Mouse (Mus musculus) retina, postnatal 7 days (tissue): ENCODE data around the gene Znrf2.
"Not testable (repeated sequence)": the region's sequence is repeated elsewhere in the genome, so short reads cannot be mapped to it uniquely, and the experiment has no call there.

Experiments
- DNase-seq: peaks from one replicate; pipeline ENCODE4 v3.0.0-alpha.2; 2012; ENCODE audit warnings: low read depth, low spot score

Gene Znrf2

GRCm38 (mm10) chr6:54849179-54850156, 32.8 kb downstream of the Znrf2 start:
- no peak for DNase-seq

DNA sequence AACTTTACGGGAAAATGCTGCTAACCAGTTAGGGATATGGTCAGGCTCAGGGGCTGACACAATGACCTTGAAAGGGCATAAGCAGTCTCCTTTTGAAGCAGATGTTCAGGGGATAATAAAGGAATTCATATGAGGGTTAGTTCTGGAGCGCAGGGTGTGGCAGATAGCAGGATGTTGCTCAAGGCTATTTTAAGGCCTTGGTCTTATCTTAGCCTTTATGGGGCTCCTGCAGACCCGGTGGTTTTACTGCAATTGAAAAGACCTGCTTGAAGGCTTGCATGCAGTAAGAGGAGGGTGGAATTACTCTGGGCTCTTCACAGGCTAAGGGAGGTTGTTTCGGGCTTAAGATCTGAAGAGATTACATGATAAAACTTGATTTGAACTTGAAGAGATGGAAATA, 35.1 kb downstream of the Znrf2 start:
- no peak for DNase-seq

- no peak for DNase-seq
These were observed 36.0 kb downstream of the Znrf2 start for GRCm38 (mm10) chr6:54852669-54853068.

DNA sequence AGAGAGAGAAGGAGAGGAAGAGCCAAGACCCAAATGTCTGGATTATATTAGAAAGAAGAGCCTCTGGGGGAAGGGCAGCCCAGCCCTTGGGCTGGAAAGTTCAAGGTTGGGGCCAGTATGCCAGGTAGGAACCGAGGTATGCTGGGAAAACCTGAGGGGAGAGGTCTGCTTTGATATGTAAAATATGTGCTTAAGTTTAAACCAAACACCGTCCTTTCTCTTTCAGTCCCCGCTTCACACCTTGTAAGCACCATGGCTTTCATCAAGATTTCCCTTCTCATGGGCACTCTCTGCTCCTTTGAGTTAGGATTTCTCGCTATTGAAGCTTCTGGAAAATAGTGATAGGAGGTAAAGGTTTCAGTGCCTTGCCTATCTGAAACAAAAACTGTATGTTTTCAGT, 38.1 kb downstream of the Znrf2 start:
- no peak for DNase-seq

DNA sequence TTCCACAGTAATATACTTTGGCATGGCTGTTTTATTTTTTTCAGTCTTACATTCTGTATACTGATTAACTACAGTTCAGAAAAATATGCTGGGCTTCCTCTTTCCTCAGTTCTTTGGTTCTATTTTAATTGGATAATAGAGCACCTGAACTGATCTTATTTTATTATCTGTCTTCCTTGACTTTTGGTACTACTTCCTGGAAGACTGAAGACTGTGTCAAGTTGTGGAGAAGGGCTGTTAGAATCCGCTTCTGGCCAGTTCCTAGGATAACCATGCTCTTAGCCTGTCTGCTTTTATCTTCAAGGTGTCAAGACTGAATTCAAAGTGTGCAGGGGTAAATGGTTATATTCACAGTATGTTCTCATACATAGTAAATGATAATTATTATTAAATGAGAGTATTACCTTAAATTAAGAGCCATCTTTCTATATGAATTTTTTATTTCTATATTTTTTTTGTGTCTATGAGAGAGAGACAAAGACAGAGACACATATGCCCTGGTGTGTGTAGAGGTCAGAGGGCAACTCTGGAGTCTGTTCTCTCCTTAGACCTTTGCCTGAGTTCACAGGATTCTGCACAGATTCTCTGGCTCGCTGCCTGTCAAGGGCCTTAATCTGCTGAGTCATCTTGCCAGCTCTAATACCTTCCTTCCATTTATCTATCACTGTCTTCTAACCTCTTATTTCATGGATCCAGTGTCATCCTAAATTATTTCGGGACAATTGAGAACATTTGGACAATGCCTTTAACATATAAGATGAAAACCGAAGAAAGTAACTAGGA, 39.3 kb downstream of the Znrf2 start:
- no peak for DNase-seq

DNA sequence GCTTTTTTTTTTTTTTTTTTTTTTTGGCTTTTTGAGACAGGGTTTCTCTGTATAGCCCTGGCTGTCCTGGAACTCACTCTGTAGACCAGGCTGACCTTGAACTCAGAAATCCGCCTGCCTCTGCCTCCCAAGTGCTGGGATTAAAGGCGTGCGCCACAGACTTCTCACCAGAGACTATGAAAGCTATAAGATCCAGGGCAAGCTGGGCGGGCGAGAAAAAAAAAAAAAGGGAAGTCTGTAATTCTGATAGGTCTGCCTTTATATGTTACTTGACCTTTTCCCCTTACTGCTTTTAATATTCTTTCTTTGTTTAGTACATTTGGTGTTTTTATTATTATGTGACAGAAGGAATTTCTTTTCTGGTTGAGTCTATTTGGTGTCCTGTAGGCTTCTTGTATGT, 42.4 kb downstream of the Znrf2 start:
- DNase-seq = not testable (repeated sequence)

- no peak for DNase-seq
These were observed 43.5 kb downstream of the Znrf2 start for GRCm38 (mm10) chr6:54860180-54860579.

GRCm38 (mm10) chr6:54866731-54867410, 50.2 kb downstream of the Znrf2 start:
- DNase-seq = no peak

DNA sequence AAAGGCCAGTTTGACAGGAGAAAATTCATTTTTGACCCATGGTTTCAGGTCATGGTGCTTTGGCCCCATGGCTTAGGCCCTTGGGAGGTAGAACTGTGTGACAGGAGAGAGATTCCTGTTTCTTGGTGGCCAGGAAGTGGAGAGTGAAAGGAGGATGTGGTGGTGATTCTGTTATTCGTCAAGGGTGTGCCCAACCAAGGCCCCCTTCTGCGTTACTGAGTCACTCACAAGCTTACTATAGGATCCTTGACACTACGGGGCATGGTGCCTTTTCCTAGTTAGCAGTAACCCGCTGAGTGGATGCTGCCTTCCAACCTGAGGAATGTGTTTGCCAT, 50.7 kb downstream of the Znrf2 start:
- no peak for DNase-seq

DNA sequence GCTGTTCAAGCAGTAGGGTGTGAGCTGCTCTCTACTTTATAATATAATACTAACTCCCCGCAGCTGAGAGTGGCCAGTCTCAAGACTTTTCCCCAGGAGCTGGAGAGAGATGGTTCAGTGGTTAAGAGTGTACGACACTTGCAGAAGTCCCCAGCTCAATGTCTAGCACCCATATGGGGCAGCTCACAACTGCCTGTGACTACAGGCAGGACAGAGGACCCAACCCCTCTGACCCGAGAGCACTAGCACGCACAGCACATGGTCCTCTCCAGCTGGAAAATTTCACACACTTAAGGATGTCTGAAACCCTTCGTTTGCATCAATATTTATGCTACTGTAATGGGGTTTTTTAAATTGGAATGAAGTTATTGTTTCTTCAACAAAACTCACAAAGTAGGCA, 56.3 kb downstream of the Znrf2 start:
- DNase-seq = no peak

DNA sequence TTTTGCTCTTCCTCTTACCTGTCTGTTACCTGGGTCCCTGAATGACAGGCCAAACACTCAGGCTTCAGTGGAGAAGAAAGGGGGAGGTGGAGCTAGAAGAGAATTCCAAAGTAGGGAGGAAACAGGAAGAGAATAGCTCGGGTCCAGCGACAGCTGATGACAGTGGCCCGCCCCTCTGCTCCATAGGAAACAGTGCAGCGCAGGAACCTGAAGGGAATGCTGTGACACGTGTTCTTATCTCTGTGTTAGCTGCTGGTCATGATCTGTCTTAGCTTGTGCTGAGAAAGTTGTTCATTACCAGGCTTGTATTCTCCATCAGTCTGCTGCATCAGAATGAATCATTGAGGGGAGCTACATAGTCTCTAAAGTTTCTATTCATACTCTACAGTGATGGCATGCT, 60.1 kb downstream of the Znrf2 start:
- DNase-seq = no peak

- no peak for DNase-seq
These were observed 60.9 kb downstream of the Znrf2 start for GRCm38 (mm10) chr6:54877651-54878050.

GRCm38 (mm10) chr6:54878546-54878945, 61.8 kb downstream of the Znrf2 start:
- no peak for DNase-seq

DNA sequence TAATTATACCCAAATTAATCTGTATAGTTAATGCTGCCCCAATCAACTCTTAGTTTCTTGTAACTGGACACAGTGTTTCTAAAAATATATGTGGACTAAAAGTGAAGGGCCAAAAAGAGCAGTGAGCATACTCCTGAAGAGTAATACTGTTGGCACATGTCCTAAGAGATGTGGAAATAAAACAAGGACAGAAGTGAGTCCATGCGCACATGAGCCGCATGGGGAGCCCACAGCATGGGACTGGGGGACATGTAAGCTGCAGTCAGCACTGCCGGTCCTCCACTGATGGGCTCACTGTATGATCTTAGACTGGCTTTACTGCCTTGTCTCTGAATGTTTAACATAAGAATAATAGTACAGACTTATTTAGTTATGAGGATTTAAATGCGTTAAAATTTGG, 63.4 kb downstream of the Znrf2 start:
- no peak for DNase-seq

DNA sequence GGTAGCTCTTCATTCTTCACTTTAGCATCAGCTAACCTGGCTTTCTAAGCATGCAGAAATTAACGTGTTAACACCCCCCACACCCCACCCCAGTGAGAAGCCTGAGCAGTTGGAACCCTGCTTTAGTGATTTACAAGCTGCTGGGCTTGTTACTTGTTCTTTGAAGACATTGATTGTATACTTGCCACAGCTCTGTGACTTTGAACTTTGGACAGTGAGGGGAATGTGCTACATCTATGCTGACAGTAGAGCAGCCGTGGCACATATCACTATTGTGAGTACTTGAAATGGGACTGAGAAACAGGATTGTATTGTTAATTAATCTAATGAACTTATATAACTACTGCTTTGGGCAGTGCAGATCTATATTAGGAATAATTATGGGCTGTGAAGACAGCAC, 66.7 kb downstream of the Znrf2 start:
- no peak for DNase-seq

DNA sequence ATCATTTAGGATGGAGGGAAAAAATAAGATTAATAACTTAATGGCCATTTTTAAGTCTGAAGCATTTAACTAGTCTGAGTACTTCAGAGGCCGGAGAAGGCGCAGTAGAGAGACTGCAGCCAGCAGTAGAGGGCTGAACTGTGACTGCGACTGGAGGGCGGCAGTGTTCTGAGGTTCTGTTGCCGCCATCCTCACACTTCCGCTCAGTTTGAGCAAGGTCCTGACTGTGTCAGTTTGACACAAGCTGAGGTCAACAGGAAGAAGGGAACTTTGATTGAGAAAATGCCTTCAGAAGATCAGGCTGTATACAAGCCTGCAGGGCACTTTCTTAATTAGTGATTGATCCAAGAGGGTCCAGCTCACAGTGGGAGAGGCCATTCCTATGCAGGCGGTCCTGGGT, 69.5 kb downstream of the Znrf2 start:
- DNase-seq = no peak

GRCm38 (mm10) chr6:54890221-54890620, 73.5 kb downstream of the Znrf2 start:
- no peak for DNase-seq

- DNase-seq = no peak
These were observed 74.7 kb downstream of the Znrf2 start for GRCm38 (mm10) chr6:54891384-54891783.

GRCm38 (mm10) chr6:54900256-54900655, 83.5 kb downstream of the Znrf2 start:
- DNase-seq = no peak

DNA sequence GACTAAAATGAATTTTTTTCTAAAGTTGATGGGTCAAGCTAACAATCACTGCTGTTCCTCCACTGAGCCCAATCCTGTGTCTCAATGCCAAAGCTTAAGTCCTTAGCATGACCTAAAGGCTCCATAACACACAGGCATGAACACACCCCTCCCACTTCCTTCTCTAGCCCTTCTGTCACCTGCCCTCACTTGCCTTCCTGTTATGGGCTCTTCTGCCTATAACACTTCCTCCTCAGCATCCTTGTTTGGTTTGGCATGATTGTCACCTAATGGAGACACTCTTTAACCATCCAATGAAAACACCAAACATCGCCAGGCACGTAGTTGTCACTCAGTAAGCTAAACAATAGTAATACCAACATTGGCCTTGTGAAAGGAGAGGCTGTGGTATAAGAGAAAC, 85.8 kb downstream of the Znrf2 start:
- DNase-seq = no peak

GRCm38 (mm10) chr6:54906053-54907040, 89.6 kb downstream of the Znrf2 start:
- DNase-seq = no peak
